Mouse (Mus musculus): ENCODE measurements around the gene Rbp7.

- TF ChIP-seq CTCF (IDR thresholded peaks at IDR 0.05; ENCODE audit: control insufficient read depth, insufficient read depth, insufficient read length), result no peak
- TF ChIP-seq CEBPB (IDR thresholded peaks at IDR 0.05; ENCODE audit: low read depth), result no peak
- no peak for TF ChIP-seq USF1 (IDR thresholded peaks at IDR 0.05; ENCODE audit: low read depth)
- no peak for TF ChIP-seq FOSL1 (IDR thresholded peaks at IDR 0.05; ENCODE audit: insufficient read depth, low read length, poor library complexity, severe bottlenecking)
- TF ChIP-seq MYOD1 (IDR thresholded peaks at IDR 0.05; ENCODE audit: control insufficient read depth, insufficient read length, low read depth), result no peak
- no peak for TF ChIP-seq MAX (IDR thresholded peaks at IDR 0.05)
Measured at GRCm38 (mm10) chr4:149477078-149477477, 22.3 kb upstream of the Rbp7 start, which contains the start of gene Tmem274.

Measured in C2C12 (cell line).